Mouse (Mus musculus): Measurements from ENCODE around the gene Arl4d.

GRCm38 (mm10) chr11:101657528-101657885, 7.8 kb upstream of the Arl4d start:
- TF ChIP-seq CTCF (IDR thresholded peaks at IDR 0.05; ENCODE audit: low read depth) (no peak), EP300 (IDR thresholded peaks at IDR 0.05; ENCODE audit: low read depth) (no peak)
